ENCODE assay signal across 9 mouse cellular contexts in the genomic region with DNA sequence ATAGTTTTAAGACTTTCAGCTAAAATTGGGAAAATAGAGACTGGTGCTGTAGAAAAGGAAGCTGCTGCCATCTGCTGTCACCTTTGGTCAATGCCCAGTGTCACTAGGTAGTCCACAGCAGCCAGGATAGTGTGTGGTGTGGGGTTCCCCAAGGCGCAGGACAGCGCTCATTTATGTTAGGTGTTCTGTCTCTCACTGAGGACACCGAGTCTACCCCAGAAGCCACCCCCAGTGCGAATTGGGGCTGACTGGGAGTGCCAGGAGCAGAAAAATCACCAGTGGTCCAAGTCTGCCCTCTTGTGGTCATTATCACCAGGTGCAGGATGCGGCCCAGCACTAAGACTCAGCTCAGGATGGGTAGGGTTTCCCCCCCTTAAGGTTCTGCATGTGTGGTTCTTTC. TPM values are rescaled to one million over a fixed set of nuclear protein-coding genes. Genes with fewer than 3 reads are reported as not detected.
DNase-seq lines count a peak whose midpoint lies in the region; ATAC-seq and TF ChIP-seq lines count a peak whose summit lies in the region.
"Had no signal": no experiment of that assay in that cellular context is flagged by ENCODE, and none has a peak within 500 bp of the region (broad histone marks: within the 10 kb centered on the region; RNA-seq: fewer than 3 reads in every experiment).

No protein-coding gene starts in this region.

- ATAC-seq in erythroid progenitor cell, adult 5-6 weeks (replicated peaks; ENCODE audit: low FRiP score, poor library complexity, severe bottlenecking): peak; percentile 73
- no peak for ATAC-seq in heart, embryonic 13.5 days (ENCODE audit: extremely low read depth, insufficient number of reproducible peaks, low FRiP score, low TSS enrichment)
- ATAC-seq in kidney, embryonic 16.5 days (ENCODE audit: low FRiP score, low TSS enrichment): peak; percentile 91
- peak; percentile 79 for ATAC-seq in liver, embryonic 11.5 days (replicated peaks; ENCODE audit: low FRiP score)

- H3K4me1 ChIP-seq in bone marrow macrophage, adult 2 months (ENCODE audit: control insufficient read depth, insufficient read depth, low read length): peaks cover 23% of the 10 kb centered on the region
- H3K4me1 ChIP-seq in heart, embryonic 13.5 days: no peaks in the 10 kb centered on the region
- no peaks in the 10 kb centered on the region for H3K4me1 ChIP-seq in kidney, embryonic 16.5 days (ENCODE audit: insufficient read depth, low read length)
- no peaks in the 10 kb centered on the region for H3K4me1 ChIP-seq in liver, embryonic 11.5 days (replicated peaks; ENCODE audit: control insufficient read depth, insufficient read depth, low read length)
- H3K4me1 ChIP-seq: embryonic facial prominence, embryonic 12.5 days had no signal

- no peaks in the 10 kb centered on the region for H3K27me3 ChIP-seq in heart, embryonic 13.5 days (replicated peaks)
- no peaks in the 10 kb centered on the region for H3K27me3 ChIP-seq in kidney, embryonic 16.5 days (ENCODE audit: insufficient read depth, low read length)
- H3K27me3 ChIP-seq in liver, embryonic 11.5 days (replicated peaks; ENCODE audit: control insufficient read depth, insufficient read depth, low read length): no peaks in the 10 kb centered on the region
- H3K27me3 ChIP-seq in myocyte (ENCODE audit: control insufficient read depth, insufficient read depth, insufficient read length): no peaks in the 10 kb centered on the region
- H3K27me3 ChIP-seq: embryonic facial prominence, embryonic 12.5 days had no signal

- no peak overlapping the region for H3ac ChIP-seq in myocyte (ENCODE audit: control insufficient read depth, insufficient read length)

- H3K36me3 ChIP-seq in heart, embryonic 13.5 days: no peaks in the 10 kb centered on the region
- H3K36me3 ChIP-seq in kidney, embryonic 16.5 days (ENCODE audit: insufficient read depth, low read length): no peaks in the 10 kb centered on the region
- no peaks in the 10 kb centered on the region for H3K36me3 ChIP-seq in liver, embryonic 11.5 days (ENCODE audit: control insufficient read depth, insufficient read depth, low read length)
- no peaks in the 10 kb centered on the region for H3K36me3 ChIP-seq in myocyte (ENCODE audit: control insufficient read depth, insufficient read depth)
- H3K36me3 ChIP-seq: embryonic facial prominence, embryonic 12.5 days had no signal

- no peak overlapping the region for H3K9ac ChIP-seq in heart, embryonic 13.5 days
- H3K9ac ChIP-seq in kidney, embryonic 16.5 days (replicated peaks; ENCODE audit: low read length): no peak overlapping the region
- H3K9ac ChIP-seq in liver, embryonic 11.5 days (ENCODE audit: low read depth, low read length): no peak overlapping the region
- H3K9ac ChIP-seq: embryonic facial prominence, embryonic 12.5 days had no signal

- no peaks in the 10 kb centered on the region for H3K79me2 ChIP-seq in myocyte (ENCODE audit: control insufficient read depth, insufficient read depth)

- TF ChIP-seq CTCF in bone marrow macrophage, adult 2 months (IDR thresholded peaks at IDR 0.05; ENCODE audit: low read depth, low read length): peak; percentile 100

- DNase-seq in CD4-positive helper T cell, adult 2 months (ENCODE audit: low read depth, low spot score): peak; percentile 35
- DNase-seq in liver, embryonic 11.5 days (ENCODE audit: low spot score): peak; percentile 52
- DNase-seq in spleen, postnatal 36 days (ENCODE audit: low spot score in 2 of 2): peak; percentile 26 to 30

- H3K27ac ChIP-seq in bone marrow macrophage, adult 2 months (ENCODE audit: insufficient read depth, low read depth, low read length): no peak overlapping the region
- no peak overlapping the region for H3K27ac ChIP-seq in heart, embryonic 13.5 days (replicated peaks)
- H3K27ac ChIP-seq in kidney, embryonic 16.5 days (ENCODE audit: low read length): no peak overlapping the region
- H3K27ac ChIP-seq in liver, embryonic 11.5 days (ENCODE audit: low read depth, low read length): no peak overlapping the region
- H3K27ac ChIP-seq: embryonic facial prominence, embryonic 12.5 days had no signal

- 7% methylated on average over 5 of the region's 5 CpGs for WGBS in heart, embryonic 13.5 days
- 8% methylated on average over 5 of the region's 5 CpGs for WGBS in kidney, embryonic 16.5 days
- WGBS in liver, embryonic 11.5 days: 8% methylated on average over 5 of the region's 5 CpGs

- no peak overlapping the region for H3K4me3 ChIP-seq in bone marrow macrophage, adult 2 months (ENCODE audit: insufficient read depth, low read length)
- no peak overlapping the region for H3K4me3 ChIP-seq in heart, embryonic 13.5 days
- H3K4me3 ChIP-seq in kidney, embryonic 16.5 days (ENCODE audit: low read length): no peak overlapping the region
- no peak overlapping the region for H3K4me3 ChIP-seq in liver, embryonic 11.5 days (ENCODE audit: low read depth, low read length)
- H3K4me3 ChIP-seq in myocyte: no peak overlapping the region
- H3K4me3 ChIP-seq: embryonic facial prominence, embryonic 12.5 days had no signal

- H3K4me2 ChIP-seq in heart, embryonic 13.5 days: peak overlapping the region; percentile 52
- H3K4me2 ChIP-seq in kidney, embryonic 16.5 days (replicated peaks; ENCODE audit: low read depth, low read length): no peak overlapping the region
- no peak overlapping the region for H3K4me2 ChIP-seq in liver, embryonic 11.5 days
- H3K4me2 ChIP-seq in myocyte (ENCODE audit: low read depth): peak overlapping the region; percentile 44
- H3K4me2 ChIP-seq: embryonic facial prominence, embryonic 12.5 days had no signal

- H3K9me3 ChIP-seq in heart, embryonic 13.5 days: no peaks in the 10 kb centered on the region
- no peaks in the 10 kb centered on the region for H3K9me3 ChIP-seq in kidney, embryonic 16.5 days (ENCODE audit: low read length)
- H3K9me3 ChIP-seq in liver, embryonic 11.5 days (ENCODE audit: control insufficient read depth, low read length): no peaks in the 10 kb centered on the region
- H3K9me3 ChIP-seq: embryonic facial prominence, embryonic 12.5 days had no signal

- no peak for TF ChIP-seq POLR2A in bone marrow macrophage, adult 2 months (IDR thresholded peaks at IDR 0.05; ENCODE audit: borderline replicate concordance, low read depth, low read length)
- TF ChIP-seq POLR2A in myocyte (IDR thresholded peaks at IDR 0.05; ENCODE audit: insufficient read length, low read depth): no peak

TF ChIP-seq in myocyte, 11 proteins besides CTCF, POLR2A, EP300 and RAD21:
- TF ChIP-seq CEBPB (IDR thresholded peaks at IDR 0.05; ENCODE audit: insufficient read depth, poor library complexity, severe bottlenecking) (no peak), TCF3 (IDR thresholded peaks at IDR 0.05; ENCODE audit: insufficient read length, low read depth) (no peak), E2F4 (IDR thresholded peaks at IDR 0.05; ENCODE audit: insufficient read depth) (no peak), MYOG (IDR thresholded peaks at IDR 0.05; ENCODE audit: control insufficient read depth in 1 of 3, insufficient read depth in 1 of 3, insufficient read length in 2 of 3, low read depth in 2 of 3) (no peak), POLR2AphosphoS2 (IDR thresholded peaks at IDR 0.05; ENCODE audit: insufficient read length, low read depth) (no peak), MAX (IDR thresholded peaks at IDR 0.05; ENCODE audit: low read depth) (no peak), USF1 (IDR thresholded peaks at IDR 0.05; ENCODE audit: low read depth) (no peak), MYOD1 (IDR thresholded peaks at IDR 0.05; ENCODE audit: control insufficient read depth in 1 of 3, insufficient read length in 2 of 3, low read depth in 2 of 3) (no peak), REST (IDR thresholded peaks at IDR 0.05; ENCODE audit: insufficient read depth, insufficient read length) (no peak), SRF (IDR thresholded peaks at IDR 0.05; ENCODE audit: control insufficient read depth, insufficient read length, low read depth) (no peak), TCF12 (IDR thresholded peaks at IDR 0.05; ENCODE audit: insufficient read depth, poor library complexity, severe bottlenecking) (no peak)

RNA-seq across cellular contexts. Expression of gene Cst3, which starts 26.8 kb away (rescaled TPM):
- 2,557 and 2,597 TPM in 2 replicates for polyA plus RNA-seq in bone marrow macrophage, adult 2 months (2012; ENCODE audit: insufficient read depth, insufficient read length, missing spikeins)
- 130 and 133 TPM in 2 replicates for total RNA-seq in erythroid progenitor cell, adult 5-6 weeks (2015; ENCODE audit: low replicate concordance)
- 37.9 and 71.9 TPM in 2 replicates for total RNA-seq in erythroid progenitor cell, adult 5-6 weeks (2017; ENCODE audit: low replicate concordance)
- 753 and 907 TPM in 2 replicates for polyA plus RNA-seq in heart, embryonic 13.5 days (2015; fragmentation: Nextera tagmentation; extraction: Ambion mirVana)
- polyA plus RNA-seq in kidney, embryonic 16.5 days (2015; fragmentation: Nextera tagmentation; extraction: Ambion mirVana): 421 and 479 TPM in 2 replicates
- polyA plus RNA-seq in liver, embryonic 11.5 days (2014; fragmentation: Nextera tagmentation; extraction: Ambion mirVana): 209 and 224 TPM in 2 replicates
- 646 TPM for polyA plus RNA-seq in myocyte (2012; fragmentation: generic; extraction: Trizol)

RNA-seq across cellular contexts. Expression of gene 9230104L09Rik, which starts 37.4 kb away (rescaled TPM):
- not detected in 2 replicates for polyA plus RNA-seq in bone marrow macrophage, adult 2 months (2012; ENCODE audit: insufficient read depth, insufficient read length, missing spikeins)
- total RNA-seq in erythroid progenitor cell, adult 5-6 weeks (2015; ENCODE audit: low replicate concordance): not detected in 2 replicates
- total RNA-seq in erythroid progenitor cell, adult 5-6 weeks (2017; ENCODE audit: low replicate concordance): not detected in 2 replicates
- polyA plus RNA-seq in heart, embryonic 13.5 days (2015; fragmentation: Nextera tagmentation; extraction: Ambion mirVana): 0.71 TPM in 1 of 2 replicates, not detected in the other
- polyA plus RNA-seq in kidney, embryonic 16.5 days (2015; fragmentation: Nextera tagmentation; extraction: Ambion mirVana): not detected in 2 replicates
- polyA plus RNA-seq in liver, embryonic 11.5 days (2014; fragmentation: Nextera tagmentation; extraction: Ambion mirVana): not detected in 2 replicates
- polyA plus RNA-seq in myocyte (2012; fragmentation: generic; extraction: Trizol): not detected
- polyA plus RNA-seq: embryonic facial prominence, embryonic 12.5 days had no signal

Comparison
In these comparisons a context has a peak if more than half of its experiments do, and no peak if none do; other contexts are left out.
1. H3K4me2 ChIP-seq: peak in heart, embryonic 13.5 days (single experiment) and myocyte (single experiment); none in kidney, embryonic 16.5 days (single experiment) and liver, embryonic 11.5 days (single experiment).
2. Peak in every context shown above with its lines, with median percentiles within 50 percentile points of each other: DNase-seq.